Mouse (Mus musculus): ENCODE measurements around the gene Mpeg1.

- TF ChIP-seq POLR2A (IDR thresholded peaks at IDR 0.05; ENCODE audit: borderline replicate concordance, low read depth, low read length) = no peak
- no peak for TF ChIP-seq CTCF (IDR thresholded peaks at IDR 0.05; ENCODE audit: low read depth, low read length)
Measured at GRCm38 (mm10) chr19:12487511-12488204, 27.1 kb downstream of the Mpeg1 start.
